Mouse (Mus musculus) CH12.LX (cell line): Measurements from ENCODE around the gene Tmem178.

ENCODE experiments used
- CTCF ChIP-seq, 2 experiments: IDR thresholded peaks in 1 of 2; conservative IDR thresholded peaks in 1 of 2; 2 replicates each; pipeline ENCODE4 v1.5.1; 2011 to 2012; ENCODE audit warnings: low read depth in 2 of 2, low read length in 2 of 2, improper control_type of control experiment in 1 of 2, inconsistent platforms in 1 of 2, mild to moderate bottlenecking in 1 of 2, moderate library complexity in 1 of 2
- ZC3H11A ChIP-seq: IDR thresholded peaks from 2 replicates; pipeline ENCODE4 v1.6.1; 2012; ENCODE audit warnings: low read depth, mild to moderate bottlenecking, inconsistent platforms, low read length, improper control_type of control experiment
- ZMIZ1 ChIP-seq: IDR thresholded peaks from 2 replicates; pipeline ENCODE4 v1.6.1; 2012; ENCODE audit warnings: low read depth, mild to moderate bottlenecking, inconsistent platforms, low read length, improper control_type of control experiment
- ZNF384 ChIP-seq: IDR thresholded peaks from 2 replicates; pipeline ENCODE4 v1.6.1; 2012; ENCODE audit warnings: low read depth, low read length, improper control_type of control experiment, inconsistent platforms

GRCm38 (mm10) chr17:80955998-80956811 is 11.8 kb downstream of the Tmem178 start:
- no peak for TF ChIP-seq ZC3H11A
- TF ChIP-seq CTCF (conservative IDR thresholded peaks at IDR 0.05 in 1 of 2, IDR thresholded peaks at IDR 0.05 in 1 of 2; ENCODE audit: low read depth in 2 of 2, low read length in 2 of 2), result no peak
- TF ChIP-seq ZNF384, result no peak
- TF ChIP-seq ZMIZ1, result no peak
